Mouse (Mus musculus) intestine, postnatal 0 days (tissue): ENCODE data around the gene Cfap300. TPM values are rescaled to one million over a fixed set of nuclear protein-coding genes. Genes with fewer than 3 reads are reported as not detected.
A peak's percentile ranks its signal among the peaks of the same experiment; 100 is the strongest.

ENCODE experiments used
- ATAC-seq: fragments of 200-750 bp; cut with Nextera tagmentation; 2 replicates; pipeline ENCODE4 v1.8.0; 2017; ENCODE audit warnings: mild to moderate bottlenecking, moderate TSS enrichment, moderate library complexity
- H3K27ac ChIP-seq: fragments of 300-500 bp; sonication (generic); 2 replicates; pipeline ENCODE4 v1.5.1; 2014; ENCODE audit warnings: mild to moderate bottlenecking, low read depth, low read length, moderate library complexity
- H3K27me3 ChIP-seq: fragments of 300-500 bp; sonication (generic); replicated peaks from 2 replicates; pipeline ENCODE4 v1.6.1; 2014; ENCODE audit warnings: low read length, mixed read lengths; ENCODE audit not compliant: control insufficient read depth, insufficient read depth
- H3K36me3 ChIP-seq: fragments of 300-500 bp; sonication (generic); 2 replicates; pipeline ENCODE4 v1.6.1; 2014; ENCODE audit warnings: mild to moderate bottlenecking, moderate library complexity; ENCODE audit not compliant: control insufficient read depth, insufficient read depth
- H3K4me1 ChIP-seq: fragments of 300-500 bp; sonication (generic); replicated peaks from 2 replicates; pipeline ENCODE4 v1.6.1; 2014; ENCODE audit warnings: antibody characterized with exemption, low read length, mixed read lengths; ENCODE audit not compliant: control insufficient read depth, insufficient read depth
- H3K4me2 ChIP-seq: fragments of 300-500 bp; sonication (generic); replicated peaks from 2 replicates; pipeline ENCODE4 v1.6.1; 2014; ENCODE audit warnings: low read depth, mild to moderate bottlenecking, moderate library complexity
- H3K4me3 ChIP-seq: fragments of 300-500 bp; sonication (generic); 2 replicates; pipeline ENCODE4 v1.5.1; 2014; ENCODE audit warnings: low read depth, low read length
- H3K9ac ChIP-seq: fragments of 300-500 bp; sonication (generic); 2 replicates; pipeline ENCODE4 v1.6.1; 2014; ENCODE audit warnings: mild to moderate bottlenecking, low read depth, low read length
- H3K9me3 ChIP-seq: fragments of 300-500 bp; sonication (generic); 2 replicates; pipeline ENCODE4 v1.6.1; 2016; ENCODE audit warnings: mixed run types; ENCODE audit not compliant: control insufficient read depth
- CTCF ChIP-seq: sonication (generic); IDR thresholded peaks from 2 replicates; pipeline ENCODE4 v1.5.1; 2016; ENCODE audit warnings: low read depth, mild to moderate bottlenecking, control low read depth, antibody characterized with exemption, moderate library complexity
- WGBS: fragments of 180-500 bp; shearing (Covaris S2); extraction: QIAGEN DNeasy Blood & Tissue Kit; methylation state at CpG from one replicate; pipeline ENCODE4 v1.1.7; 2014; 5-methylcytosine and 5-hydroxymethylcytosine counted together
- polyA plus RNA-seq: library from polyadenylated mRNA; unstranded; fragments of >200 nt; fragmentation: Nextera tagmentation; extraction: Ambion mirVana; gene quantifications from 2 replicates; pipeline ENCODE4 v1.2.1, GENCODE M21; 2015

The Cfap300 gene
- polyA plus RNA-seq, 1 experiment from 2014 or later = 1.6 TPM

DNA sequence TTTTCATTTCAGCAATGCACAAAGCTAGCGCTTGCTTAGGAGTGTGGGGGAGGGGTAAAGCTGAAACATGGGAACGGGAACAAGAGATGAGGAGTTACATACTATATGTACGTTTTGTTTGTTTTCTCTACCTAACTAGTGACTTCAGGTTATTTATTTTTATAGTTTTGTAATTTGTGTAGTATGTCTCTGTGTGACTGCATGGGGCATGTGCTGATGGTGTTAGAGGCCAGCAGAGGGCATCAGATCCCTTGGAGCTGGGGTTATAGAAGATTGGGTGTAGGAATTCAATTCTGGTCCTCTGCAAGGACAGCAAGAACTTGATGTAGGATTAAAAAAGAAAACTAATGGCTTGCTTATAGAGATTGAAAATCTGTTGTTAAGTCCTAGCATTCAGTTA lies 64.1 kb downstream of the Cfap300 start:
- WGBS = 87% methylated on average over 3 of the region's 3 CpGs
- Histone ChIP-seq H3K36me3 (peaks cover 9% of the 10 kb centered on the region; the same call in 1 of the 2 replicates), H3K4me3 (no peak overlapping the region), H3K9me3 (no peaks in the 10 kb centered on the region), H3K27ac (no peak overlapping the region), H3K9ac (no peak overlapping the region), H3K4me2 (no peak overlapping the region), H3K27me3 (no peaks in the 10 kb centered on the region), H3K4me1 (no peaks in the 10 kb centered on the region)
- no peak for ATAC-seq
- TF ChIP-seq CTCF = peak; percentile 61

DNA sequence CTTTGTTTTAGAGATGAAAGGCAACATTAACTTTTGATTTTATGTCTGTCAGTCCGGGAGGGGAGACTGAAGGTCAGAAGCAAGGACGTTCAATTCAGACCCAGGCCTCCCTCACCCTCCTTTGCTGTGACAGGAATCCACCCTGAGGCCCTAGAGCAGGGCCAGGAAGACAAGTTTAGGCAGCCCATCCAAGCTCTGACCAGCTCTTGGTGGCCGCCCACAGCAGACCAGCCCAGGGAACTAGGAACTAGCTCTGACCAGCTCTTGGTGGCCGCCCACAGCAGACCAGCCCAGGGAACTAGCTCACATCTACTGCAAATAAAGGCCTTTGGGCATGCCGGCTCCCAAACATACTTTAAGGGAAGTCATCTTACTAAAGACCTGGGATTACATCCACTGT lies 65.0 kb downstream of the Cfap300 start:
- Histone ChIP-seq H3K27ac (no peak overlapping the region), H3K4me3 (no peak overlapping the region), H3K4me1 (no peaks in the 10 kb centered on the region), H3K36me3 (peaks cover 15% of the 10 kb centered on the region; the same call in 1 of the 2 replicates), H3K4me2 (no peak overlapping the region), H3K9ac (no peak overlapping the region), H3K27me3 (no peaks in the 10 kb centered on the region), H3K9me3 (no peaks in the 10 kb centered on the region)
- 75% methylated on average over 5 of the region's 5 CpGs for WGBS
- no peak for ATAC-seq
- no peak for TF ChIP-seq CTCF

DNA sequence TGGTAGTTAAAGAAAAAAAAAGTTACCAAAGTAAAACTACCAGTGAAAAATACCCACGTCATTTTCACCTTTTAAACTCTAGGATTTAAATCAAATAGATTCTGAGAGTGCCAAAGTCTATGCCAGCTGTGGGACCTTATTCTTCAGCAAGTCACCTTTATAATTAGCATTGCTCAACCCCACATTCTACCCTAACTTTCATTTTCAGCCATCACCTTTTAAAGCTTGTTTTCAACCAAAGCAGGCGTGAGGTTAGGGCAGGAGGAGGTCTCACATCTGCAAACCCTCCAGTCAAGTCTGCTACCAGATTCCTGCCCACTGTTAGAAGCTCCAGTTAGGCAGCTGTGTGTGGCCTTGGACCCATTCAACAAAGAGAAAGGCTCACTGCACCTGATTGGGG lies 70.6 kb downstream of the Cfap300 start:
- 58% methylated on average over 2 of the region's 2 CpGs for WGBS
- Histone ChIP-seq H3K27ac (no peak overlapping the region), H3K9me3 (no peaks in the 10 kb centered on the region), H3K4me2 (no peak overlapping the region), H3K36me3 (peaks cover 9% of the 10 kb centered on the region; the same call in 1 of the 2 replicates), H3K9ac (no peak overlapping the region), H3K4me3 (no peak overlapping the region), H3K4me1 (0 out of 2 replicates have a peak, but pooled peaks cover 4% of the 10 kb centered on the region), H3K27me3 (no peaks in the 10 kb centered on the region)
- ATAC-seq = no peak
- no peak for TF ChIP-seq CTCF

Other genes starting within 250 kb of the Cfap300 start
- 18.4 and 18.5 TPM in 2 replicates for gene Birc2, start 205.8 kb downstream of the Cfap300 start, polyA plus RNA-seq
- gene Birc3, start 169.6 kb downstream of the Cfap300 start, polyA plus RNA-seq = 8.2 and 8.6 TPM in 2 replicates
- gene Yap1, start 38.2 kb downstream of the Cfap300 start, polyA plus RNA-seq = 11.4 TPM in 2 replicates
- gene Cep126, start 91.5 kb upstream of the Cfap300 start, polyA plus RNA-seq = 0.25 and 0.40 TPM in 2 replicates